Mouse (Mus musculus) limb, embryonic 10.5 days (tissue): ENCODE data around the gene Ttc16. TPM values are rescaled to one million over a fixed set of nuclear protein-coding genes. Genes with fewer than 3 reads are reported as not detected.

Experiments used
- DNase-seq: peaks from one replicate; pipeline ENCODE4 v3.0.0-alpha.2; 2017; ENCODE audit warnings: low spot score
- H3K27ac ChIP-seq: fragments of 300-500 bp; sonication (generic); 2 replicates; pipeline ENCODE4 v1.5.1; 2016; ENCODE audit warnings: mild to moderate bottlenecking
- H3K27me3 ChIP-seq: fragments of 300-500 bp; sonication (generic); 2 replicates; pipeline ENCODE4 v1.6.1; 2016; ENCODE audit warnings: low read depth, mild to moderate bottlenecking; ENCODE audit not compliant: poor library complexity, severe bottlenecking
- H3K36me3 ChIP-seq: fragments of 300-500 bp; sonication (generic); 2 replicates; pipeline ENCODE4 v1.6.1; 2016; ENCODE audit warnings: mild to moderate bottlenecking, moderate library complexity
- H3K4me1 ChIP-seq: fragments of 300-500 bp; sonication (generic); 2 replicates; pipeline ENCODE4 v1.6.1; 2016
- H3K4me3 ChIP-seq: fragments of 300-500 bp; sonication (generic); 2 replicates; pipeline ENCODE4 v1.5.1; 2016; ENCODE audit warnings: mild to moderate bottlenecking, moderate library complexity
- H3K9me3 ChIP-seq: fragments of 300-500 bp; sonication (generic); replicated peaks from 2 replicates; pipeline ENCODE4 v1.6.1; 2016; ENCODE audit warnings: mild to moderate bottlenecking
- WGBS: fragments of 180-500 bp; shearing (Covaris S2); methylation state at CpG from one replicate; pipeline ENCODE4 v1.1.7; 2016; 5-methylcytosine and 5-hydroxymethylcytosine counted together
- polyA plus RNA-seq: library from polyadenylated mRNA; unstranded; fragments of >200 nt; fragmentation: Nextera tagmentation; extraction: Ambion mirVana; gene quantifications from 2 replicates; pipeline ENCODE4 v1.2.1, GENCODE M21; 2016

The Ttc16 gene
- polyA plus RNA-seq, 1 experiment from 2014 or later, result 0.38 TPM

GRCm38 (mm10) chr2:32752181-32752580 lies 23.3 kb downstream of the Ttc16 start:
- peaks cover 29% of the 10 kb centered on the region for H3K4me1 ChIP-seq
- H3K36me3 ChIP-seq, result peaks cover 29% of the 10 kb centered on the region
- no peak for DNase-seq
- H3K27me3 ChIP-seq, result peaks cover 15% of the 10 kb centered on the region
- peak overlapping the region; percentile 57; the same call in 1 of the 2 replicates for H3K4me3 ChIP-seq
- WGBS, result 74% methylated on average over 10 of the region's 10 CpGs
- no peak overlapping the region for H3K27ac ChIP-seq
- H3K9me3 ChIP-seq, result no peaks in the 10 kb centered on the region

GRCm38 (mm10) chr2:32751665-32752033 lies 23.8 kb downstream of the Ttc16 start:
- WGBS, result 24% methylated on average over 9 of the region's 10 CpGs
- H3K4me1 ChIP-seq, result peaks cover 26% of the 10 kb centered on the region
- peaks cover 15% of the 10 kb centered on the region for H3K27me3 ChIP-seq
- peak overlapping the region; percentile 57 for H3K4me3 ChIP-seq
- H3K36me3 ChIP-seq, result peaks cover 33% of the 10 kb centered on the region
- peak overlapping the region; percentile 73 for H3K27ac ChIP-seq
- DNase-seq, result no peak
- H3K9me3 ChIP-seq, result no peaks in the 10 kb centered on the region

GRCm38 (mm10) chr2:32750887-32751664 lies 24.4 kb downstream of the Ttc16 start:
- H3K9me3 ChIP-seq, result no peaks in the 10 kb centered on the region
- DNase-seq, result peak; percentile 82
- 3% methylated on average over 31 of the region's 31 CpGs for WGBS
- peaks cover 25% of the 10 kb centered on the region for H3K4me1 ChIP-seq
- peaks cover 16% of the 10 kb centered on the region for H3K27me3 ChIP-seq
- peak overlapping the region; percentile 73 for H3K27ac ChIP-seq
- H3K4me3 ChIP-seq, result peak overlapping the region; percentile 57
- peaks cover 36% of the 10 kb centered on the region for H3K36me3 ChIP-seq

- Histone ChIP-seq H3K4me3 (peak overlapping the region; percentile 57; the same call in 1 of the 2 replicates), H3K4me1 (peaks cover 25% of the 10 kb centered on the region), H3K27ac (no peak overlapping the region), H3K27me3 (peaks cover 21% of the 10 kb centered on the region), H3K36me3 (peaks cover 44% of the 10 kb centered on the region), H3K9me3 (no peaks in the 10 kb centered on the region)
- DNase-seq, result no peak
- WGBS, result 73% methylated on average over 7 of the region's 7 CpGs
Observed at GRCm38 (mm10) chr2:32750199-32750598, 25.2 kb downstream of the Ttc16 start.

- no peak overlapping the region for H3K27ac ChIP-seq
- no peak for DNase-seq
- H3K9me3 ChIP-seq, result no peaks in the 10 kb centered on the region
- H3K27me3 ChIP-seq, result peaks cover 18% of the 10 kb centered on the region
- H3K36me3 ChIP-seq, result peaks cover 38% of the 10 kb centered on the region
- H3K4me1 ChIP-seq, result peaks cover 25% of the 10 kb centered on the region
- WGBS, result 91% methylated on average over 16 of the region's 16 CpGs
- no peak overlapping the region for H3K4me3 ChIP-seq
Observed at GRCm38 (mm10) chr2:32749082-32749481, 26.4 kb downstream of the Ttc16 start.

- WGBS, result 77% methylated on average over 15 of the region's 15 CpGs
- Histone ChIP-seq H3K36me3 (peaks cover 26% of the 10 kb centered on the region), H3K4me1 (peaks cover 18% of the 10 kb centered on the region), H3K4me3 (no peak overlapping the region), H3K27ac (no peak overlapping the region), H3K27me3 (peaks cover 56% of the 10 kb centered on the region), H3K9me3 (no peaks in the 10 kb centered on the region)
- DNase-seq, result no peak
Observed at GRCm38 (mm10) chr2:32744272-32744982, 31.0 kb downstream of the Ttc16 start.

- peaks cover 64% of the 10 kb centered on the region for H3K27me3 ChIP-seq
Observed at GRCm38 (mm10) chr2:32742173-32742531, 33.3 kb downstream of the Ttc16 start.

GRCm38 (mm10) chr2:32741273-32742172 lies 33.9 kb downstream of the Ttc16 start:
- Histone ChIP-seq H3K36me3 (peaks cover 15% of the 10 kb centered on the region), H3K4me1 (peaks cover 19% of the 10 kb centered on the region), H3K27ac (peak overlapping the region; percentile 56; the same call in 1 of the 2 replicates), H3K27me3 (peaks cover 64% of the 10 kb centered on the region), H3K4me3 (peak overlapping the region; percentile 60), H3K9me3 (no peaks in the 10 kb centered on the region)
- peak; percentile 67 for DNase-seq
- WGBS, result 2% methylated on average over 58 of the region's 58 CpGs

More at GRCm38 (mm10) chr2:32742173-32742531, 33.3 kb downstream of the Ttc16 start:
- Histone ChIP-seq H3K36me3 (peaks cover 19% of the 10 kb centered on the region), H3K27ac (no peak overlapping the region), H3K4me3 (peak overlapping the region; percentile 60), H3K9me3 (no peaks in the 10 kb centered on the region), H3K4me1 (peaks cover 18% of the 10 kb centered on the region)
- 2% methylated on average over 18 of the region's 18 CpGs for WGBS
- peak; percentile 72 for DNase-seq

- 9% methylated on average over 11 of the region's 11 CpGs for WGBS
- peak within 1 kb of the TSS; percentile 56; the same call in 1 of the 2 replicates for H3K27ac ChIP-seq
- H3K36me3 ChIP-seq, result peaks cover 11% of the 10 kb centered on the region
- H3K9me3 ChIP-seq, result no peaks in the 10 kb centered on the region
- H3K27me3 ChIP-seq, result peaks cover 61% of the 10 kb centered on the region
- DNase-seq, result no peak
- H3K4me1 ChIP-seq, result peaks cover 23% of the 10 kb centered on the region
- peak within 1 kb of the TSS; percentile 60 for H3K4me3 ChIP-seq
Observed at GRCm38 (mm10) chr2:32740916-32741272, 34.5 kb downstream of the Ttc16 start, which contains the start of gene 6330409D20Rik. Gene 6330409D20Rik (minus strand): TSS chr2:32741016.

- Histone ChIP-seq H3K4me3 (no peak overlapping the region), H3K9me3 (no peaks in the 10 kb centered on the region), H3K27me3 (peaks cover 57% of the 10 kb centered on the region), H3K27ac (no peak overlapping the region), H3K4me1 (peaks cover 37% of the 10 kb centered on the region), H3K36me3 (0 out of 2 replicates have a peak, but pooled peaks cover 5% of the 10 kb centered on the region)
- no peak for DNase-seq
- WGBS, result 74% methylated on average over 4 of the region's 4 CpGs
Observed at GRCm38 (mm10) chr2:32739311-32739710, 36.1 kb downstream of the Ttc16 start.

- WGBS, result 67% methylated on average over 6 of the region's 6 CpGs
- no peak overlapping the region for H3K4me3 ChIP-seq
- no peak for DNase-seq
- 0 out of 2 replicates have a peak, but pooled peaks cover 2% of the 10 kb centered on the region for H3K36me3 ChIP-seq
- peak overlapping the region; percentile 38; the same call in 1 of the 2 replicates for H3K27ac ChIP-seq
- H3K4me1 ChIP-seq, result peaks cover 41% of the 10 kb centered on the region
- peaks cover 34% of the 10 kb centered on the region for H3K27me3 ChIP-seq
- H3K9me3 ChIP-seq, result no peaks in the 10 kb centered on the region
Observed at GRCm38 (mm10) chr2:32737008-32737407, 38.4 kb downstream of the Ttc16 start.

- Histone ChIP-seq H3K4me3 (no peak overlapping the region), H3K27ac (no peak overlapping the region), H3K4me1 (peaks cover 41% of the 10 kb centered on the region), H3K36me3 (no peaks in the 10 kb centered on the region), H3K9me3 (no peaks in the 10 kb centered on the region), H3K27me3 (peaks cover 27% of the 10 kb centered on the region)
- 51% methylated on average over 3 of the region's 3 CpGs for WGBS
- no peak for DNase-seq
Observed at GRCm38 (mm10) chr2:32736306-32736829, 39.1 kb downstream of the Ttc16 start.
